Mouse (Mus musculus): Measurements from ENCODE around the gene Rbm19.

GRCm38 (mm10) chr5:120148246-120148645 lies 32.0 kb downstream of the Rbm19 start:
- TF ChIP-seq CTCF (IDR thresholded peaks at IDR 0.05 in 2 of 3, conservative IDR thresholded peaks at IDR 0.05 in 1 of 3; ENCODE audit: control insufficient read depth in 1 of 3, insufficient read depth in 1 of 3, low read depth in 2 of 3, low read length in 3 of 3, poor library complexity in 1 of 3, severe bottlenecking in 1 of 3) = no peak
- TF ChIP-seq POLR2A (IDR thresholded peaks at IDR 0.05; ENCODE audit: control insufficient read depth in 1 of 2, insufficient read depth in 1 of 2, low read depth in 1 of 2, low read length in 2 of 2, poor library complexity in 1 of 2) = no peak
- no peak for TF ChIP-seq MXI1 (IDR thresholded peaks at IDR 0.05; ENCODE audit: low read depth, low read length)
- no peak for TF ChIP-seq GATA1 (IDR thresholded peaks at IDR 0.05; ENCODE audit: low read depth, low read length)
- TF ChIP-seq MYC (IDR thresholded peaks at IDR 0.05; ENCODE audit: low read depth, low read length) = no peak
- TF ChIP-seq TBP (IDR thresholded peaks at IDR 0.05; ENCODE audit: low read depth, low read length) = no peak
- no peak for TF ChIP-seq SMC3 (IDR thresholded peaks at IDR 0.05; ENCODE audit: low read depth, low read length)
- TF ChIP-seq ELF1 (IDR thresholded peaks at IDR 0.05; ENCODE audit: low read depth, low read length) = no peak
- TF ChIP-seq POLR2AphosphoS5 (IDR thresholded peaks at IDR 0.05; ENCODE audit: borderline replicate concordance, low read depth, low read length) = no peak
